Mouse (Mus musculus) forebrain, embryonic 11.5 days (tissue): ENCODE measurements around the gene Pnmal1. TPM values are rescaled to one million over a fixed set of nuclear protein-coding genes. Genes with fewer than 3 reads are reported as not detected.
A peak's percentile ranks its signal among the peaks of the same experiment; 100 is the strongest.

Source experiments
- ATAC-seq: fragments of 200-750 bp; cut with Nextera tagmentation; replicated peaks from 2 replicates; pipeline ENCODE4 v1.8.0; 2017; ENCODE audit warnings: moderate TSS enrichment; ENCODE audit not compliant: low FRiP score
- DNase-seq: peaks from one replicate; pipeline ENCODE4 v3.0.0-alpha.2; 2017; ENCODE audit warnings: low spot score
- H3K27ac ChIP-seq: fragments of 300-500 bp; sonication (generic); 2 replicates; pipeline ENCODE4 v1.5.1; 2014; ENCODE audit warnings: low read depth, low read length
- H3K27me3 ChIP-seq: fragments of 300-500 bp; sonication (generic); 2 replicates; pipeline ENCODE4 v1.6.1; 2014; ENCODE audit warnings: mild to moderate bottlenecking, low read length, mixed read lengths; ENCODE audit not compliant: control insufficient read depth, insufficient read depth
- H3K36me3 ChIP-seq: fragments of 300-500 bp; sonication (generic); 2 replicates; pipeline ENCODE4 v1.6.1; 2014; ENCODE audit warnings: mild to moderate bottlenecking, low read length, moderate library complexity, mixed read lengths; ENCODE audit not compliant: control insufficient read depth, insufficient read depth
- H3K4me1 ChIP-seq: fragments of 300-500 bp; sonication (generic); replicated peaks from 2 replicates; pipeline ENCODE4 v1.6.1; 2014; ENCODE audit warnings: low read length, mixed read lengths; ENCODE audit not compliant: control insufficient read depth, insufficient read depth
- H3K4me2 ChIP-seq: fragments of 300-500 bp; sonication (generic); 2 replicates; pipeline ENCODE4 v1.6.1; 2014; ENCODE audit warnings: low read depth, mild to moderate bottlenecking, low read length, moderate library complexity, mixed read lengths; ENCODE audit not compliant: severe bottlenecking
- H3K4me3 ChIP-seq: fragments of 300-500 bp; sonication (generic); 2 replicates; pipeline ENCODE4 v1.5.1; 2014; ENCODE audit warnings: low read depth, low read length
- H3K9ac ChIP-seq: fragments of 300-500 bp; sonication (generic); 2 replicates; pipeline ENCODE4 v1.6.1; 2014; ENCODE audit warnings: low read length
- H3K9me3 ChIP-seq: fragments of 300-500 bp; sonication (generic); 2 replicates; pipeline ENCODE4 v1.6.1; 2016; ENCODE audit warnings: low read length, mixed read lengths; ENCODE audit not compliant: control insufficient read depth
- WGBS: fragments of 180-500 bp; shearing (Covaris S2); extraction: QIAGEN DNeasy Blood & Tissue Kit; methylation state at CpG from one replicate; pipeline ENCODE4 v1.1.7; 2014; 5-methylcytosine and 5-hydroxymethylcytosine counted together
- polyA plus RNA-seq: library from polyadenylated mRNA; unstranded; fragments of >200 nt; fragmentation: Nextera tagmentation; extraction: Ambion mirVana; gene quantifications from 2 replicates; pipeline ENCODE4 v1.2.1, GENCODE M21; 2014

Gene Pnmal1
- 20.4 and 22.7 TPM in 2 replicates for polyA plus RNA-seq

GRCm38 (mm10) chr7:16959539-16960187 lies at the start of gene Pnmal1:
TSS of gene Pnmal1 (plus strand) at chr7:16959679.
- Histone ChIP-seq H3K4me2 (peak within 1 kb of the TSS; percentile 52), H3K36me3 (no peaks in the 10 kb centered on the region), H3K9me3 (no peaks in the 10 kb centered on the region), H3K4me1 (peaks cover 11% of the 10 kb centered on the region), H3K4me3 (peak within 1 kb of the TSS; percentile 25; the same call in 1 of the 2 replicates), H3K9ac (peak within 1 kb of the TSS; percentile 55), H3K27ac (peak within 1 kb of the TSS; percentile 90), H3K27me3 (no peaks in the 10 kb centered on the region)
- DNase-seq (peak; percentile 97), ATAC-seq (peak; percentile 96)
- WGBS, result 9% methylated on average over 17 of the region's 17 CpGs

DNA sequence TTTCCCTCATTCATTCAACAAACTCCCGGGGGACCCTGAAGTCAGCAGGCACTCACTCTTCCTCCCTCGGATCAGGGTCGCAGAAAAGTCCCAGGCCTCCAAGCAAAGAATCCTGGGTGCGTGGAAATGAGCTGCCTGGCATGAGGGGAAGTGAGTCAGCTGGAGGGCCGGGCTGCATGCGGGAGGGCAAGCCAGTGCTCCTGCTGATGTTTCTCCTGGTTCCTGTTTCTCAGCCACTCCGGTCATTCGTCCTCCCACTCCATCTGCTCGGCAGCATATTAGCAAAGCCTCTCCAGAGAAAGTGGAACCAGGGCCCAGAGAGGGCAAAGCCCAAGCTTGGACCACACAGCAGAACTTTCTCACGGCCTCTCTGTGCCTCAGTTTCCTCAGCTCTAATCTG lies 49.6 kb upstream of the Pnmal1 start:
- H3K9me3 ChIP-seq, result no peaks in the 10 kb centered on the region
- H3K27me3 ChIP-seq, result no peaks in the 10 kb centered on the region
- peaks cover 4% of the 10 kb centered on the region; the same call in 1 of the 2 replicates for H3K4me1 ChIP-seq
- DNase-seq (no peak), ATAC-seq (no peak)
- H3K4me3 ChIP-seq, result no peak overlapping the region
- 60% methylated on average over 10 of the region's 10 CpGs for WGBS
- no peak overlapping the region for H3K27ac ChIP-seq
- H3K9ac ChIP-seq, result no peak overlapping the region
- H3K4me2 ChIP-seq, result no peak overlapping the region
- peaks cover 1% of the 10 kb centered on the region; the same call in 1 of the 2 replicates for H3K36me3 ChIP-seq

- WGBS, result 90% methylated on average over 3 of the region's 3 CpGs
- DNase-seq, result no peak
- Histone ChIP-seq H3K27ac (no peak overlapping the region), H3K4me1 (no peaks in the 10 kb centered on the region), H3K4me3 (no peak overlapping the region), H3K4me2 (no peak overlapping the region), H3K27me3 (no peaks in the 10 kb centered on the region), H3K9ac (no peak overlapping the region), H3K36me3 (peaks cover 7% of the 10 kb centered on the region; the same call in 1 of the 2 replicates), H3K9me3 (no peaks in the 10 kb centered on the region)
- ATAC-seq, result no peak
Measured at GRCm38 (mm10) chr7:16911904-16912303, 47.6 kb upstream of the Pnmal1 start.

- ATAC-seq, result no peak
- DNase-seq, result no peak
- 78% methylated on average over 6 of the region's 6 CpGs for WGBS
Measured at GRCm38 (mm10) chr7:16912360-16912759, 47.1 kb upstream of the Pnmal1 start.

DNA sequence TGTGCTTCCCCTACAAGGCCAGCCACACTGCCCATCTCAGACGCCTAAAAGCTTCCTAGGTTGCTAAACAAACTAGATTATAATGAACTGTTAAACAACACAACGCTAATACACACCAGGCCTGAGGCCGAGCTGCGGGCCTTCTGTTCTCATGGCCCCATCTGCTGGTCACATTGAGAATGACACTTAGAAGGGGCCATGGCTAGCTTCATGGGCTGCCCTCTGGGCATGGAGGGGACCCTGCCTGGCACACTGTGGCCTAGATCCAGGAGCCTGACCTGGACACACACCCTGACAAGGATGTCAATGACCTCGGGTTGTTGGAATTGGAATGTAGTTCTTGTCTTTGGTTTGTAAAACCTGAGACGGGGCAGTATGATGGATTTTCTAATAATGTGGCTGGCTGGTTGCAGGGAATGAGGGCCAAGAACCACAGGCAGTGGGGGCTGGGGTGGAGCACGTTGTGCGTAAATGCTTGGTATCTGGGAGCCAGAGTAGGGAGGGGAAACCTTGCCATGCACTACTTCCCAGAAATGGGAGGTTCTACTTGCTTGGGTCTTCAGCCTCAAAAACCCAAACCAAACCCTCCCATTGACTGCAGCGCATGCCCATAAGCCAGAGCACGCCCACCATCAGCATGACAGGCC lies 45.5 kb upstream of the Pnmal1 start:
- no peak overlapping the region for H3K4me3 ChIP-seq
- H3K9ac ChIP-seq, result no peak overlapping the region
- no peaks in the 10 kb centered on the region for H3K9me3 ChIP-seq
- H3K27me3 ChIP-seq, result no peaks in the 10 kb centered on the region
- DNase-seq, result peak; percentile 84
- 42% methylated on average over 10 of the region's 10 CpGs for WGBS
- no peak overlapping the region for H3K27ac ChIP-seq
- peaks cover 18% of the 10 kb centered on the region; the same call in 1 of the 2 replicates for H3K36me3 ChIP-seq
- H3K4me1 ChIP-seq, result no peaks in the 10 kb centered on the region
- peak; percentile 72 for ATAC-seq
- no peak overlapping the region for H3K4me2 ChIP-seq

More at GRCm38 (mm10) chr7:16912360-16912759, 47.1 kb upstream of the Pnmal1 start:
- Histone ChIP-seq H3K9me3 (no peaks in the 10 kb centered on the region), H3K27me3 (no peaks in the 10 kb centered on the region), H3K4me2 (no peak overlapping the region), H3K4me3 (no peak overlapping the region), H3K9ac (no peak overlapping the region), H3K4me1 (no peaks in the 10 kb centered on the region), H3K36me3 (peaks cover 8% of the 10 kb centered on the region; the same call in 1 of the 2 replicates), H3K27ac (no peak overlapping the region)

DNA sequence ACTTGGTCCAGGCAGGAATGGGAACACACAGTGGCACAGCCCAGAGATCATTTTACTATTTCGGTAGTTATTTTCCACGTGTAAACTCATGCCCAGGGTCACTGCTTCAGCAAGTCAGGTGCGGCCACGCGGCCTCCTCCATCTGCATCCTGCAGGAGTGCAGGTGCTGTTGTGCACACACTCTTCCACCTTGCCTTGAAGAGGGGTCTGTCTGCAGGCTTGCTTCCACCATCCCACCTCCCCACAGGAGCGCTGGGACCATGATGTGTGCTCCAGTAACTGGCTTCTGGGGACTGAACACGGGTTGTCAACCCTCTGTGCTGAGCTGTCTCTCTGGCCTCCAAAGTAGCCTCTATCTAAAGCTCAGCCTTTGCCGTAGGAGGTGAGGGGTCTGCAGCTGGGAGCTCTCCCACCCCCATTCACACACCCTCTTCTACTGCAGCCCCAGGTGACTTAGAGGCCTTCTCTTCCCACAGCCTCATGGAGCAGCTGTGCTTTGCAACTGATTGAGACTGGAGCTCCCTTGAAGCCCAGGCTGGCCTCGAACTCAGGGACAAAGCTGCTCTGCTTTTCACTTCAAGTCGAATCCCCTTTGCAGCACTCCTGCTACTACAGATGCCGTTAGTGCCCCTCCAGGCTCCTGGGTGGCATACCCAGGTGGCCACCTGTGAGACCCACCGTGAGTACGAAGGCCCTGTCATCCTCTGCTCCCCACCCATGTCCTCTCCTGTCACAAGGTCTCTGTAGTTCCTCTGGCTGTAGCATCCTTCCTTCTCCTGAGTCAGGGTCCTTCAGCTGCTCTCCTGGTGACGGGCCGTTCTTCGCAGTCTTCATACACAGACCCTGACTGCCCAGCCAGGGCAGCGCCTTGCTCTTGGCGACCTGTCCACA lies 44.8 kb upstream of the Pnmal1 start:
- Histone ChIP-seq H3K9me3 (no peaks in the 10 kb centered on the region), H3K27ac (no peak overlapping the region), H3K36me3 (peaks cover 18% of the 10 kb centered on the region; the same call in 1 of the 2 replicates), H3K4me1 (peaks cover under 1% of the 10 kb centered on the region; the same call in 1 of the 2 replicates), H3K4me2 (no peak overlapping the region), H3K4me3 (no peak overlapping the region), H3K27me3 (no peaks in the 10 kb centered on the region), H3K9ac (no peak overlapping the region)
- no peak for ATAC-seq
- peak; percentile 54 for DNase-seq
- 86% methylated on average over 18 of the region's 18 CpGs for whole genome bisulfite sequencing

- no peak overlapping the region for H3K27ac ChIP-seq
- H3K4me1 ChIP-seq, result peaks cover 8% of the 10 kb centered on the region; the same call in 1 of the 2 replicates
- no peaks in the 10 kb centered on the region for H3K27me3 ChIP-seq
- no peak overlapping the region for H3K4me2 ChIP-seq
- 93% methylated on average over 32 of the region's 32 CpGs for WGBS
- no peak for ATAC-seq
- H3K4me3 ChIP-seq, result no peak overlapping the region
- no peak for DNase-seq
- no peak overlapping the region for H3K9ac ChIP-seq
- H3K36me3 ChIP-seq, result peaks cover 18% of the 10 kb centered on the region; the same call in 1 of the 2 replicates
- H3K9me3 ChIP-seq, result no peaks in the 10 kb centered on the region
Measured at GRCm38 (mm10) chr7:16915461-16916340, 43.8 kb upstream of the Pnmal1 start.
